Mouse (Mus musculus): ENCODE data around the gene Hapln4. TPM values are rescaled to one million over a fixed set of nuclear protein-coding genes. Genes with fewer than 3 reads are reported as not detected.

Hapln4 gene
- not detected for total RNA-seq (2023)

DNA sequence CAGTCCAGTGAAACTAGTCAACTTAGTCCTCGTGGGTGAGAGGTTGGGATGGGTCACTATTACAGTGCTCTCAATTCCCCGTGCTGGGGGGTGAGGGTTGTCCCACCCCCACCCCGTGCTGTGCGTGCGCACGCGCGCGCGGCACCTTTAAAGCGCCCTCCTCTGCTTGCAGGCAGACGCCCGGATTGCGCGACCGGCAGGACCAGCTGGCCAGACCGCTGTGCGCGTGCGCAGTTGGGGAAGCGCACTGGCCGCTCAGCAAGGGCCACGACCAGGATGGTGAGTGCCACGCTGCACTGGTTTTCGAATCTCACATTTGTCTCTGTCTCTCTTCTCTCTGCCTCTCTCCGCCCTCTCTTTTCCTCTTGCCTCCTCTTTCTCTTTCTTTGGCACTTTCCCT lies at the start of gene Hapln4:
TSS of gene Hapln4 (plus strand) at position 173 of the 400 bp plus-strand sequence.

DNA sequence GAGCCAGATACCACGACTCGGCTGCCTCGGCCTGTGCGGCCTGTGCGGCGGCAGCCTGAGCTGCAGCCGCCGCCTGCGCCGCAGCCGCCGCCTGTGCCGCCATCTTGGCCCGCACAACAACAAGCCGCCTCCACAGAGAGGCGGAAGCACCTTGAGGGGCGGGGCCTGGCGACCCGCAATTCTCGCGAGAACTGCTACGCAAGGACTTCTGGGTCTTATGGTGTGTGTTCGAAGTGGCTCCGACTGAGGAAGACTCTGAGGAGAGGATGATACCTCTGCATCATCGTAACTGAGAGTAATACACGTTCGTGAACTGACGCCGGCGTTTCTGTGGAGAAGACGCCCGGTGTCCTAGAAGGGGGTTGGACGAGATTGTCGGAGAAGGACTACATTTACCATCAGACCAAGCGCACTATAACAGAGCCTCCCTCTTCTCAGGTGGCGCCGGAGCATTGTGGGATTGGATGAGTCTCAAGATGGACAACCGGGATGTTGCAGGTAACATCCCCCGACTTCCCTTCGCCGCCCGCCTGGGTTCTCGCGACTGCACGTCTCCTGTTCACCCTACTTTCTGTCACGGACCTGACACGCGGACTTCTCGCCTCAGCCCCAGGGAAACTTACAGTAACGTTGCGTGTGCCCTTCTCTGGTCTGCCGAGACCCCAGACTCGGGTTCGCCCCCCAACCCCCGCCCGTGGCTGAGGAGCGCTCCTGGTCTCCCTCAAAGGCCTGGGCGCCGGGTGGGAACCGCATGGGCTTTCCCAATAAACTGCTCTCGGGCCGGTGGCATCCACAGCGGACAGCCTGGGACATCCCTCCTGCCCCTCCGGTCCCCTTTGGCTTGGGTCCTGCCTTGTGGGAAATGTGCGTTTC lies 40.4 kb upstream of the Hapln4 start, which contains the start of the genes Mau2 and Sugp1:
TSS of gene Mau2 (minus strand) at position 152 of the 873 bp plus-strand sequence.
TSS of gene Sugp1 (plus strand) at position 231 of the 873 bp plus-strand sequence.

GRCm38 (mm10) chr8:70072441-70073069 lies 10.7 kb upstream of the Hapln4 start, which contains the start of gene Tm6sf2:
Gene Tm6sf2 (plus strand): TSS chr8:70072924.

GRCm38 (mm10) chr8:70120667-70121066 lies 37.4 kb downstream of the Hapln4 start, which contains the start of gene Ncan:
Gene Ncan (minus strand): TSS chr8:70120873.

DNA sequence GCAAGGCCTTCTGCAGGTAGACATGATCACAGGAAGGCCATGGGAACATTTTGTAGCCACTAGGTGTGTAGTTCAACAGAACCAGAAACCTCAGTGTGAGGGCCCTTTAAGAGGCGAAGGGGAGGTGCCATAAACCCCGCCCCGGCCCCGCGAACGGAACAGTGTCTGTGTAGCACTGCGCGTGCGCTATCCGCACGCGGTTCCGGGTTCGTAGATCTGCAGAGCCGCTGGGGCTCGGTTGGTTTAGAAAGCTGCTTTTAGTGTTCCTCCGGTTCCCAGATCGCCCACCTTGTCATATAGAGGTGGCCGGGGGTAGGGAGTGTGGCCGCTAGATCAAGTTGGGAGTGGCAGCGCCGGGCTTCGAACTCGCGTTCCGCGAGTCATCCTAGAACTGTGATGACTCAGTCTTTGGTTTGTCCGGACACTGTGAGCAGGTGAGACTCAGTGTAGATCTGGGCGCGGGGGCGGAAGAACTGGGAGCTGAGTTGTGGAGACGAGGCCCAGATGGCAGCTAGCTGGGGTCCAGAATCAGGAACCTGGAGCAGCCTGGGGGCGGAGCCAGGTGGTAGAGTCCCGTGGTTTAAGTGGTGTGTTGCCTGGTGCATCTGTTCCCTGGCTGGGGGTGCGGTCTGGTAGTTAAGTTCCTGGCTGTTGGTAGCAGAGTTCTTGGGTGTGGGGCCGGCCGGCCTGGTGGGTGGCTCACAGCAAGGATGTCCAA lies 48.1 kb downstream of the Hapln4 start, which contains the start of gene Nr2c2ap:
TSS of gene Nr2c2ap (plus strand) at position 168 of the 718 bp plus-strand sequence.

GRCm38 (mm10) chr8:70139026-70139857 lies 56.0 kb downstream of the Hapln4 start, which contains the start of the genes Rfxank, Borcs8 and Mef2b:
Gene Rfxank (minus strand): TSS chr8:70139154.
Gene Borcs8 (plus strand): TSS chr8:70139499.
Gene Mef2b (plus strand): TSS chr8:70139711.

Other genes starting within 250 kb of the Hapln4 start
- not detected for gene Cilp2, start 195.8 kb upstream of the Hapln4 start, total RNA-seq (2023)
- gene Tssk6, start 181.3 kb upstream of the Hapln4 start, total RNA-seq (2023): 0.44 TPM
- 46.0 TPM for gene Ndufa13, start 180.9 kb upstream of the Hapln4 start, total RNA-seq (2023)
- 1.1 TPM for gene Yjefn3, start 180.7 kb upstream of the Hapln4 start, total RNA-seq (2023)
- 75.0 TPM for gene Gatad2a, start 87.1 kb upstream of the Hapln4 start, total RNA-seq (2023)
- 136 TPM for gene Mau2, start 40.7 kb upstream of the Hapln4 start, total RNA-seq (2023)
- 52.8 TPM for gene Sugp1, start 40.6 kb upstream of the Hapln4 start, total RNA-seq (2023)
- not detected for gene Tm6sf2, start 10.5 kb upstream of the Hapln4 start, total RNA-seq (2023)
- not detected for gene Ncan, start 37.4 kb downstream of the Hapln4 start, total RNA-seq (2023)
- gene Nr2c2ap, start 47.9 kb downstream of the Hapln4 start, total RNA-seq (2023): 24.6 TPM
- 25.9 TPM for gene Rfxank, start 55.7 kb downstream of the Hapln4 start, total RNA-seq (2023)
- gene Borcs8, start 56.0 kb downstream of the Hapln4 start, total RNA-seq (2023): 55.2 TPM
- 3.4 TPM for gene Mef2b, start 56.3 kb downstream of the Hapln4 start, total RNA-seq (2023)
- gene Tmem161a, start 88.9 kb downstream of the Hapln4 start, total RNA-seq (2023): 48.1 TPM
- 9.9 TPM for gene Slc25a42, start 128.8 kb downstream of the Hapln4 start, total RNA-seq (2023)
- gene Sugp2, start 150.8 kb downstream of the Hapln4 start, total RNA-seq (2023): 72.7 TPM
- gene Armc6, start 151.0 kb downstream of the Hapln4 start, total RNA-seq (2023): 6.4 TPM
- 6.3 TPM for gene Homer3, start 199.4 kb downstream of the Hapln4 start, total RNA-seq (2023)
- gene Ddx49, start 219.0 kb downstream of the Hapln4 start, total RNA-seq (2023): 81.1 TPM
- 115 TPM for gene Cope, start 219.1 kb downstream of the Hapln4 start, total RNA-seq (2023)
- not detected for gene Cers1, start 232.3 kb downstream of the Hapln4 start, total RNA-seq (2023)
- gene Gdf1, start 246.4 kb downstream of the Hapln4 start, total RNA-seq (2023): not detected

Data from CD4-positive naive resting alpha-beta T cell, adult 76 days (primary cell).